Mouse (Mus musculus): Measurements from ENCODE around the gene Rac3. TPM values are rescaled to one million over a fixed set of nuclear protein-coding genes. Genes with fewer than 3 reads are reported as not detected.

The Rac3 gene
- polyA plus RNA-seq, 1 experiment from 2014 or later: 611 TPM

GRCm38 (mm10) chr11:120731395-120731794 lies 10.1 kb downstream of the Rac3 start:
- no peak for ATAC-seq (ENCODE audit: low FRiP score)
- no peak overlapping the region for H3K4me2 ChIP-seq
- H3K27me3 ChIP-seq (replicated peaks): no peaks in the 10 kb centered on the region
- no peak overlapping the region for H3K9ac ChIP-seq (replicated peaks)
- no peaks in the 10 kb centered on the region for H3K9me3 ChIP-seq (replicated peaks)
- no peak overlapping the region for H3K27ac ChIP-seq (replicated peaks)
- H3K36me3 ChIP-seq: no peaks in the 10 kb centered on the region
- peaks cover 11% of the 10 kb centered on the region for H3K4me1 ChIP-seq
- WGBS: 100% methylated on average over 1 of the region's 1 CpGs
- no peak overlapping the region for H3K4me3 ChIP-seq (replicated peaks)

DNA sequence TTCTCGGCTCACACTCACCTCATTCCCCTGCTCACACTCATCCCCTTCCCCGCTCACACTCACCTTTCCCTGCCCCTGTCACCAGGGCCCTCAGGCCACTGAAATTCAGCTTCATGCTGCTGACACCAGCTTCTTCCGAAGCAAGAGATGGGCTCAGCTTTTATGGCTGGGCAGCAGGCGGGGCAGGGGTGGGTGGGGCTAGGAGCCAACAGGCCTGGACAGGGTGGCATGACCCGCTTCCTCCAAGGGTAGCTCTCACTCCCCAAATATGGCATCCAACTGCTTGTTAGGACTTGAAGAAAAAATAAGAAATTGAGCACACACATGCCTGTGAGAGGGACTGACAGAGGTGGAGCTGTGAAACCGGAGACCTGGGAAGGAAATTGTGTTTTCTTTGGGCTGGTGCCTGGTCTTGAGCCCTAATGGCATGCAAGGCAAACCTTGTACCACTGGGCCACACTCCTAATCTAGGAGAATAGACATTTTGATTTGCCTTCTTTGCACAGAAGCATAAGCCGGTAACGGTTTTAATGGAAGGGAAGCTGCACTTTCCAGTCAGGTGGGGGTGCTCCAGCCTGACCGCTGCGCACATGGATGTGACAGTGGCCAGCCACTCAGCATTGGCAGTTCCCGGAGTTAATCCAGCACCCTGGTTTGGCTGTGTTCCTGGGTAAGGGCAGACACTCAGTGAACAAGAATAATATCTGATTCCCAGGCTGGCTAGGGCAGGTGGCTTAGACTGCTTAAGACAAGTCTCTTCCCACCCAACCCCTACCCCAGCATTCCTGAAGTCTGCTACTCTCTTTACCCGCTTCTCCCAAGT lies 10.8 kb downstream of the Rac3 start, which contains the start of gene Cbr2:
TSS of gene Cbr2 (minus strand) at position 257 of the 823 bp plus-strand sequence.
- Histone ChIP-seq H3K27ac (replicated peaks) (no peak within 1 kb of the TSS), H3K9me3 (replicated peaks) (no peaks in the 10 kb centered on the region), H3K4me2 (no peak within 1 kb of the TSS), H3K9ac (replicated peaks) (no peak within 1 kb of the TSS), H3K4me3 (replicated peaks) (no peak within 1 kb of the TSS), H3K36me3 (no peaks in the 10 kb centered on the region), H3K27me3 (replicated peaks) (no peaks in the 10 kb centered on the region), H3K4me1 (peaks cover 4% of the 10 kb centered on the region; the same call in 1 of the 2 replicates)
- no peak for ATAC-seq (ENCODE audit: low FRiP score)
- 75% methylated on average over 12 of the region's 12 CpGs for WGBS

DNA sequence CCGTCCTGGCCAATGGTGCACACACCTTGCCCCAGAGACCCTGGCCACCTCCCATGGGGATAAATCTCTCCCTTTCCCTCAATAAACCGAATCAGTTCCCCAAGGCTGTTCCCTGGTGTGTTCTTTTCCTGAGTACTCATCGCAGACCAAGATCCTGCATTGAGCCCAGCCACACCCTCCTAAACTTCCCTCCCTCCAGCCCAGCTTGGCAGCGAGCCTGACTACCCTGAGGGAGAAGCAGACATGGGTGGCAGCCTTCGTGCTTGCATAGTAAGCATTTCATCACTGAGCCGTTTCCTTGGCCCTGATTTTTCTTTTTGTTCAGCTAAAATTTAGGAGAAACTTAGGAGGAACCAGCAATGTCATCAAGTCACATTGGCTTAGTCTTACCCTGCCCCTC lies 12.3 kb downstream of the Rac3 start:
- H3K36me3 ChIP-seq: no peaks in the 10 kb centered on the region
- ATAC-seq (ENCODE audit: low FRiP score): no peak
- no peak overlapping the region for H3K4me2 ChIP-seq

DNA sequence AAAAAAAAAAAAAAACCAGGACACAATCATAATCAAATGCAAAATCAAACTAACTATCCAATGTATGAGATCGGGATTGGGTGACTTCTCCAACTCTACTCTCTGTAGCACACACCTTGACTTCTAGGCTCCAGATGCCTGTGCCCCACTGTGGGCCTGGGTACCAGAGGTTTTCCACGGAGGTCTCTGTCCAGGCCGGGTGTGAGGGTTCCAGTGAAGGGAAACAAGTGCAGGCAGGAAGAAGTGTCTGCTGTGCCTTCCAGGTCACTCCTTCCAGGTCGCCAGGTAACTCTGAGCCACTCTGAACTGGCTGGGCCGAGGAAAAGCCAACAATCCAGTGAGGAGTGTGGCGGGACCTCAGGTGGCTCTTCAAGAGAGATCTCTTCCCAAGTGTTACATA lies 15.2 kb downstream of the Rac3 start:
- Histone ChIP-seq H3K9me3 (replicated peaks) (no peaks in the 10 kb centered on the region), H3K4me3 (replicated peaks) (no peak overlapping the region), H3K9ac (replicated peaks) (no peak overlapping the region), H3K27ac (replicated peaks) (no peak overlapping the region), H3K4me1 (no peaks in the 10 kb centered on the region), H3K36me3 (no peaks in the 10 kb centered on the region), H3K4me2 (no peak overlapping the region), H3K27me3 (replicated peaks) (no peaks in the 10 kb centered on the region)
- ATAC-seq (ENCODE audit: low FRiP score): no peak
- WGBS: 76% methylated on average over 6 of the region's 6 CpGs

More for the DNA sequence above, 12.3 kb downstream of the Rac3 start:
- Histone ChIP-seq H3K27me3 (replicated peaks) (no peaks in the 10 kb centered on the region), H3K9ac (replicated peaks) (no peak overlapping the region), H3K4me3 (replicated peaks) (no peak overlapping the region), H3K27ac (replicated peaks) (no peak overlapping the region), H3K9me3 (replicated peaks) (no peaks in the 10 kb centered on the region), H3K4me1 (peaks cover 4% of the 10 kb centered on the region; the same call in 1 of the 2 replicates)
- 62% methylated on average over 6 of the region's 6 CpGs for WGBS

- Histone ChIP-seq H3K9ac (replicated peaks) (no peak overlapping the region), H3K4me3 (replicated peaks) (no peak overlapping the region), H3K36me3 (no peaks in the 10 kb centered on the region), H3K9me3 (replicated peaks) (no peaks in the 10 kb centered on the region), H3K27ac (replicated peaks) (no peak overlapping the region), H3K4me1 (no peaks in the 10 kb centered on the region), H3K27me3 (replicated peaks) (no peaks in the 10 kb centered on the region), H3K4me2 (no peak overlapping the region)
- no peak for ATAC-seq (ENCODE audit: low FRiP score)
- 97% methylated on average over 5 of the region's 5 CpGs for whole genome bisulfite sequencing
Observed at GRCm38 (mm10) chr11:120740981-120741380, 19.7 kb downstream of the Rac3 start.

DNA sequence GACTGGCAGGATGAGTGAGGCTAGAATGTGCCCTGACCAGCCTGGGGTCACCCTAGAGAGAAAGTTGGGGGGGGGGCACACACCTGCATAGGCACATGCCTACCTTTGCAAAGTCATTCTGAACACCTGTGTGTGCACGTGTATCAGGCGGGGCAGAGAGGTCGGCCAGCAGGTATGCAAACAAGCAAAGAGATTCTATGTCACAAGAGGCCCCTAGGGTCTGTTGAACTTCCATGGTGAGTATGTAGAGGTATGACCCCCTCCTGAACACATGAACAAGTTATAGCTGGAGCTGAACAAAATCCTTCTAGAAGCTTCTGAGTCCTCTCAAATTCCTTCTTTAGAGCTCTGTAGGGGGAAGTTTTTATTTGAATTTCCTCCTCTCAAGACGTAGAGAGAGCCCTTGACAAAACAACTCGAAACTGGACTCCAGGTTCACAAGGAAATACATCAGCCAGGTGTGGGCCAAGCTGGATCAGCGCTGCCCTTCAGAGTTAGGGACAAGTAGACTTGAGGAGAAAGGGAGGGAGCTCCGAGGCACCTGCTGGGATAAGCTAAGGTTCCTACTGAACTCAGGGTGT lies 22.9 kb downstream of the Rac3 start:
- Histone ChIP-seq H3K27me3 (replicated peaks) (no peaks in the 10 kb centered on the region), H3K4me1 (no peaks in the 10 kb centered on the region), H3K4me3 (replicated peaks) (no peak overlapping the region), H3K9ac (replicated peaks) (no peak overlapping the region), H3K9me3 (replicated peaks) (no peaks in the 10 kb centered on the region), H3K4me2 (no peak overlapping the region), H3K36me3 (no peaks in the 10 kb centered on the region), H3K27ac (replicated peaks) (no peak overlapping the region)
- 81% methylated on average over 7 of the region's 7 CpGs for WGBS
- no peak for ATAC-seq (ENCODE audit: low FRiP score)

- Histone ChIP-seq H3K9me3 (replicated peaks) (no peaks in the 10 kb centered on the region), H3K9ac (replicated peaks) (no peak overlapping the region), H3K27me3 (replicated peaks) (no peaks in the 10 kb centered on the region), H3K27ac (replicated peaks) (no peak overlapping the region), H3K4me3 (replicated peaks) (no peak overlapping the region), H3K4me1 (no peaks in the 10 kb centered on the region), H3K36me3 (no peaks in the 10 kb centered on the region), H3K4me2 (no peak overlapping the region)
- WGBS: 78% methylated on average over 4 of the region's 4 CpGs
- no peak for ATAC-seq (ENCODE audit: low FRiP score)
Observed at GRCm38 (mm10) chr11:120747974-120748373, 26.7 kb downstream of the Rac3 start.

DNA sequence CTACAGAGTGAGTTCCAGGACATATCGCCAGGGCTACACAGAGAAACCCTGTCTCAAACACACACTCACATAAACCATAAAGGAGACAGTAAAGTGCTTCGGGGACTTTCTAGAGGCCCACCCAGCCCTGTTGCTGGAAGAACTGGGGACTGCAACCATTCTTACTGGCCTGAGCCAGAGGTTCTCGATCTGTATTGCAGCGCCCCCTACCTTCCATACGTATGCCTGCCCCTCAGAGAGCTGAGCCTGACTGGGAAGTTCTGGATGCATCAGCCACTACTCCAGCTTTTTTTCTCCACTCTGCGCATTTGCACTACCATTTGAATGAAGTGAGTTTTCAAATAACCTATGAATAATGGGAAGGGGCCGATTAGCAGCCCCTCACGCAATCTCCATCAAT lies 28.2 kb downstream of the Rac3 start:
- Histone ChIP-seq H3K9me3 (replicated peaks) (no peaks in the 10 kb centered on the region), H3K9ac (replicated peaks) (no peak overlapping the region), H3K4me3 (replicated peaks) (no peak overlapping the region), H3K4me2 (no peak overlapping the region), H3K36me3 (no peaks in the 10 kb centered on the region), H3K27ac (replicated peaks) (no peak overlapping the region), H3K27me3 (replicated peaks) (no peaks in the 10 kb centered on the region), H3K4me1 (no peaks in the 10 kb centered on the region)
- 59% methylated on average over 8 of the region's 8 CpGs for WGBS
- ATAC-seq (ENCODE audit: low FRiP score): no peak

GRCm38 (mm10) chr11:120751606-120752005 lies 30.3 kb downstream of the Rac3 start:
- H3K27ac ChIP-seq (replicated peaks): no peak overlapping the region
- H3K9me3 ChIP-seq (replicated peaks): no peaks in the 10 kb centered on the region
- 79% methylated on average over 4 of the region's 4 CpGs for WGBS
- H3K36me3 ChIP-seq: no peaks in the 10 kb centered on the region
- no peak overlapping the region for H3K4me3 ChIP-seq (replicated peaks)
- no peak overlapping the region for H3K4me2 ChIP-seq
- no peak overlapping the region for H3K9ac ChIP-seq (replicated peaks)
- H3K27me3 ChIP-seq (replicated peaks): no peaks in the 10 kb centered on the region
- no peaks in the 10 kb centered on the region for H3K4me1 ChIP-seq
- ATAC-seq (ENCODE audit: low FRiP score): no peak

GRCm38 (mm10) chr11:120760236-120760635 lies 39.0 kb downstream of the Rac3 start:
- H3K9me3 ChIP-seq (replicated peaks): 0 out of 2 replicates have a peak, but pooled peaks cover 13% of the 10 kb centered on the region
- WGBS: 94% methylated on average over 9 of the region's 9 CpGs
- H3K4me2 ChIP-seq: no peak overlapping the region
- H3K9ac ChIP-seq (replicated peaks): no peak overlapping the region
- H3K27me3 ChIP-seq (replicated peaks): peaks cover 8% of the 10 kb centered on the region; the same call in 1 of the 2 replicates
- no peak overlapping the region for H3K4me3 ChIP-seq (replicated peaks)
- H3K27ac ChIP-seq (replicated peaks): no peak overlapping the region
- H3K4me1 ChIP-seq: no peaks in the 10 kb centered on the region
- no peak for ATAC-seq (ENCODE audit: low FRiP score)
- H3K36me3 ChIP-seq: no peaks in the 10 kb centered on the region

DNA sequence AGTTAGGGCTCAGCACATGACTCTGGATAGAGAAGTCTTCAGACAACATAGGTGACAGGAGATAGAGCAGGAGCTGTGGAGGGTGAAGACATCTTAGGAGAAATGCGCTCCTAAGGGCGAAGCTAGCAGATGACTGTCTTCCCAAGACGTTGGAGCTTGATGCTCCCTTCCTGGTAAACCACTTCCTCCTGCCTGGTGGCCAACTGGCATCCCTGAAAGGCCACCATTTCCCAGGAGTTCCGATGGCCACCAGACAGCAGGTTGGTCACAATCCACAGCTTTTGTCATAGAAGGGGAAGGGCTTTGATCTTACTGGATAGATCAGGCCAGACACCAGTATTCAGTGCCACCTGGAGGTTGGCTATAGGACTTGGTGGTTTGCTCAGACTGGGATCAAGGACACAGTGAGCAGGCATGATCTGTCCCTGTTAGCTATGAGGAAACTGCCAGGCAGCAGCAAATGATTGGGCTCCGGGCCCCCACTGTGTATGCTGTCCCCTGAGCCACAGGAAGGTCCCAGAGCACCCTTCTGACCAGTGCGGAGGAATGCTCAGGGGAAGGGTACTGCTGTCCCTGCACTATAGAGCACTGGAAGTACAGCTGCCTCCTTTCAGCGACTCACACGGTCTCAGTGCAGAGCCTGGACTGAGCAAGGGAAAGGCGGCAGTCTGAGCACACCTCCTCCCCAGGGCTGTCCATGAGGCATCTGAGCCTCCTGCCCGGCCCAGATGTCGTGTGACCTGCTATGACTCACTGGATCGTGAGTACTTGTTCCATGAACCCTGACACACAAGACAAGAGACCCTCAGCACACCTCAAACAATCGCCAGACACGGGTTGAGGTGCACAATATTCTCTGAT lies 40.8 kb downstream of the Rac3 start:
- H3K4me2 ChIP-seq: no peak overlapping the region
- no peaks in the 10 kb centered on the region for H3K4me1 ChIP-seq
- H3K4me3 ChIP-seq (replicated peaks): no peak overlapping the region
- peaks cover 8% of the 10 kb centered on the region; the same call in 1 of the 2 replicates for H3K27me3 ChIP-seq (replicated peaks)
- no peak overlapping the region for H3K9ac ChIP-seq (replicated peaks)
- no peaks in the 10 kb centered on the region for H3K36me3 ChIP-seq
- H3K9me3 ChIP-seq (replicated peaks): 0 out of 2 replicates have a peak, but pooled peaks cover 13% of the 10 kb centered on the region
- WGBS: 73% methylated on average over 14 of the region's 14 CpGs
- ATAC-seq (ENCODE audit: low FRiP score): no peak
- H3K27ac ChIP-seq (replicated peaks): no peak overlapping the region

All from neural tube, embryonic 15.5 days (tissue).